Mouse (Mus musculus): Measurements from ENCODE around the gene Dnajc12.

DNA sequence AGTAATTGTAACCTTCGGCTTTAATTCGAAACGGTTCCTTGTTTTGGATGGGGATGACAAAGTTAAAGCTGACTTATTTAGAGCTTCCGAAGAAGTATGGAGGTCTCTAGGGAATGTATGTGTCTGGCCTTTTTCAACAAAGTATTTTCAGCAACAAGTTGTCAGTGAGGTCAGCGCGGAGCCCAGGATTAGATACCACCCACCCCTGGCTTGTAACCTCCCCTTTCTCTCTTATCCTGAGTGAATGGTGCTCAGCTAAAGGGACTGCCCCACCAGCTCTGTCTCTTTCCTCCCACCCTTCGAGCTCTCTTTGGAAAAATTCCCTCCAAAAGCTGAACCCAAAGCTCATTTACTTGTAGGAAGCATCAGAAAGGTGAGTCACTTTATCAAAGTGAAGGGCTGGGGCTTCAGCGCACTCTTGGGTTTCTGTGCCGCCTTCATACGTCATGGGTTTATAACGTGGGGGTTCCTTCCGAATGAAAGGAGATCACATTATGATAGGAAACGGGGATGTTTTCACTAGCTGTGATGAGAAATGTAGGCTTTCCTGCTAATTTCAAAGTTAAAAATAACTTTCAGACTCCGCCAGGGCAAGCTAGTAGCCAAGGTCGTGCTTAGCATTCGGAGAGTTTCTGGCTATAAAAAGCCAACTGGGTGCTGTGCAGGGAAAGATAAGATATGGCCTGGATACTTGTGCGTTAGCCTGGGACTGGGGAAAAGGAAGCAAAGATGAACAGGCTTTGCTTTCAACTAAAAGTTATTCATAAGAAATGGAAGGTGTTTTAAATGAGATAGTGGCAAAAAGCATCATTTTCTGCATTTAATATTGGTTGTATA, 75.3 kb downstream of the Dnajc12 start:
- no peak for TF ChIP-seq POLR2A (IDR thresholded peaks at IDR 0.05; ENCODE audit: borderline replicate concordance, control insufficient read depth, low read depth, low read length)
- TF ChIP-seq CTCF (IDR thresholded peaks at IDR 0.05; ENCODE audit: control insufficient read depth, insufficient read depth, low read length): no peak
